Mouse (Mus musculus): ENCODE data around the gene Nrsn2. TPM values are rescaled to one million over a fixed set of nuclear protein-coding genes. Genes with fewer than 3 reads are reported as not detected.

Gene Nrsn2
- polyA plus RNA-seq, 1 experiment from 2014 or later, result not detected

DNA sequence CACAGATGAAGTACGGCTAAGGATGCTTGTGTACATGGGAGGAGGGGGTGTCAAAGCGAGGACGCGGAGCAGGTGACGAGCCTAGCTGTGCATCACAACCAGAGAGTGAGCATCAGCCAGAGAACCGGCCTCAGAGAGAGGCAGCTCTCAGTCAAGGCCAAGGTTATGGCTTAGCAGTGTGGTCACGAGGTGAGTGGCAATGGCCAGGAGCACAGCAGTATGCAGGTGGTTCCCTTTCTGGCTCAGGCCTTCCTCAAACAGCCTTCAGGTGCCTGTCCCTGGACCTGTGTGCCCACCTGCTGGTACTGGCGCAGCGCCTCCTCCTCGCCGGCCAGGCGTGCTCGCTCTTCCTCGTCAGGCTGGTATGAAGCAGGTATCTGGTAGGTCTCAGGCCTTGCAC, 52.5 kb downstream of the Nrsn2 start:
- Histone ChIP-seq H3K4me1 (ENCODE audit: insufficient read depth) (no peaks in the 10 kb centered on the region), H3K36me3 (replicated peaks; ENCODE audit: insufficient read depth, low read length) (peaks cover 63% of the 10 kb centered on the region)
- no peak for DNase-seq

DNA sequence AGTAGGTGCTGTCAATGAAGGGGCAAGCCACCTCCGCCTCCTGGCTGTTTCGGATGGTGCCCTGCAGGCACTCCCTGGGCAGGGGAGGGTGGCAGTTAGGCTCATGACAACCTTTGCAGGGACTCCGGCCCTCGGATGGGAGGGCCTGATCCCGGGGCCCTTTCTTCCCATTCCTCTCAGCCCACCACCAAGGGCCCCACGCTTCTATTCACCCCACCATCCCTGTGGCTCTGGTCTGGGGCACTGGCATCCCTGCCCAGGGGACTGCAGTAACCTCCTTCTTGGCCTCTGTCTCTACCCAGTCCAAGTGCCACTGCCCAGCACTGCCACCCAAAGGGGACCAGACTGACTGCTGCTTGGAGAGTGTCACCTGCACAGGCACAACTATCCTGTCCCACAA, 54.2 kb downstream of the Nrsn2 start:
- TF ChIP-seq CTCF (IDR thresholded peaks at IDR 0.05; ENCODE audit: low read depth) (no peak), EP300 (IDR thresholded peaks at IDR 0.05; ENCODE audit: low read depth) (no peak)
- no peak overlapping the region for H3K4me3 ChIP-seq (ENCODE audit: low read depth, low read length)
- ATAC-seq (no peak), DNase-seq (no peak)
- H3K27ac ChIP-seq (ENCODE audit: low read depth), result no peak overlapping the region
- no peak overlapping the region for H3K9ac ChIP-seq (replicated peaks)
- H3K36me3 ChIP-seq (replicated peaks; ENCODE audit: insufficient read depth, low read length), result peaks cover 68% of the 10 kb centered on the region
- H3K27me3 ChIP-seq (ENCODE audit: insufficient read depth, low read length), result no peaks in the 10 kb centered on the region
- 89% methylated on average over 6 of the region's 6 CpGs for WGBS (ENCODE audit: insufficient replicate concordance)
- H3K9me3 ChIP-seq (ENCODE audit: low read length), result no peaks in the 10 kb centered on the region
- H3K4me2 ChIP-seq (ENCODE audit: low read depth, low read length), result no peak overlapping the region
- no peaks in the 10 kb centered on the region for H3K4me1 ChIP-seq (ENCODE audit: insufficient read depth)

More for the DNA sequence above, 52.5 kb downstream of the Nrsn2 start:
- TF ChIP-seq CTCF (IDR thresholded peaks at IDR 0.05; ENCODE audit: low read depth), result no peak
- no peak for TF ChIP-seq EP300 (IDR thresholded peaks at IDR 0.05; ENCODE audit: low read depth)
- Histone ChIP-seq H3K27me3 (ENCODE audit: insufficient read depth, low read length) (no peaks in the 10 kb centered on the region), H3K4me2 (ENCODE audit: low read depth, low read length) (no peak overlapping the region), H3K9ac (replicated peaks) (no peak overlapping the region), H3K27ac (ENCODE audit: low read depth) (no peak overlapping the region), H3K9me3 (ENCODE audit: low read length) (no peaks in the 10 kb centered on the region), H3K4me3 (ENCODE audit: low read depth, low read length) (no peak overlapping the region)
- WGBS (ENCODE audit: insufficient replicate concordance), result 91% methylated on average over 14 of the region's 14 CpGs
- no peak for ATAC-seq

DNA sequence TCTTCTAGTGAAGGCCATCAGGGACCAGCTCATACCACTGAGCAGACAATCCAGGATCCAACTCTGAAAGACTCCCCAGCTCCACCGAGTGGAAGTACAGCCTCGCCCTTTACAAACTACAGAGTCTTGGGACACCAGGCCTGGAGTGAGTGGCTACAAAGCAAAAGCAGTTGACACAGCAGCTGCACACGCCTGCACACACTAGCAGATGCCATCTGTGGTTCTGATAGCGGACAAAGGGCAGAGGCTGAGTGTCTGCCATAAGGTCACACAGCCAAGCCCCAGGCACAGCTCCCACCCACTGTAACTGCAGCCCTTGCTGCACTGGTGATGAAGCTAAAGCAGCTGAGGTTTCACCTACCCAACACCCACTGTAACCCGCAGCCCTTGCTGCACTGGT, 54.9 kb downstream of the Nrsn2 start:
- ATAC-seq (no peak), DNase-seq (no peak)
- no peak for TF ChIP-seq CTCF (IDR thresholded peaks at IDR 0.05; ENCODE audit: low read depth)
- TF ChIP-seq EP300 (IDR thresholded peaks at IDR 0.05; ENCODE audit: low read depth), result no peak
- 76% methylated on average over 5 of the region's 5 CpGs for WGBS (ENCODE audit: insufficient replicate concordance)
- Histone ChIP-seq H3K4me1 (ENCODE audit: insufficient read depth) (no peaks in the 10 kb centered on the region), H3K4me2 (ENCODE audit: low read depth, low read length) (no peak overlapping the region), H3K9me3 (ENCODE audit: low read length) (no peaks in the 10 kb centered on the region), H3K27me3 (ENCODE audit: insufficient read depth, low read length) (no peaks in the 10 kb centered on the region), H3K9ac (replicated peaks) (no peak overlapping the region), H3K4me3 (ENCODE audit: low read depth, low read length) (no peak overlapping the region), H3K27ac (ENCODE audit: low read depth) (no peak overlapping the region), H3K36me3 (replicated peaks; ENCODE audit: insufficient read depth, low read length) (peaks cover 68% of the 10 kb centered on the region)

Other genes with a start within 250 kb of the Nrsn2 start
- gene Tcf15, start 233.1 kb downstream of the Nrsn2 start, polyA plus RNA-seq (2015; fragmentation: Nextera tagmentation; extraction: Ambion mirVana), result 0.14 and 0.18 TPM in 2 replicates
- 40.5 and 43.1 TPM in 2 replicates for gene Csnk2a1, start 149.8 kb downstream of the Nrsn2 start, polyA plus RNA-seq (2015; fragmentation: Nextera tagmentation; extraction: Ambion mirVana)
- 7.8 and 8.3 TPM in 2 replicates for gene Tbc1d20, start 82.8 kb downstream of the Nrsn2 start, polyA plus RNA-seq (2015; fragmentation: Nextera tagmentation; extraction: Ambion mirVana)
- gene Rbck1, start 44.0 kb downstream of the Nrsn2 start, polyA plus RNA-seq (2015; fragmentation: Nextera tagmentation; extraction: Ambion mirVana), result 30.2 and 31.0 TPM in 2 replicates
- 4.1 and 5.5 TPM in 2 replicates for gene Trib3, start 32.6 kb downstream of the Nrsn2 start, polyA plus RNA-seq (2015; fragmentation: Nextera tagmentation; extraction: Ambion mirVana)
- 1.2 and 1.3 TPM in 2 replicates for gene Sox12, start 21.4 kb upstream of the Nrsn2 start, polyA plus RNA-seq (2015; fragmentation: Nextera tagmentation; extraction: Ambion mirVana)
- gene Zcchc3, start 38.4 kb upstream of the Nrsn2 start, polyA plus RNA-seq (2015; fragmentation: Nextera tagmentation; extraction: Ambion mirVana), result 6.4 and 7.4 TPM in 2 replicates
- 0.13 and 0.42 TPM in 2 replicates for gene 6820408C15Rik, start 38.9 kb upstream of the Nrsn2 start, polyA plus RNA-seq (2015; fragmentation: Nextera tagmentation; extraction: Ambion mirVana)
- not detected in 2 replicates for gene Defb23, start 88.0 kb upstream of the Nrsn2 start, polyA plus RNA-seq (2015; fragmentation: Nextera tagmentation; extraction: Ambion mirVana)
- gene Defb20, start 100.4 kb upstream of the Nrsn2 start, polyA plus RNA-seq (2015; fragmentation: Nextera tagmentation; extraction: Ambion mirVana), result not detected in 2 replicates
- not detected in 2 replicates for gene Defb22, start 113.5 kb upstream of the Nrsn2 start, polyA plus RNA-seq (2015; fragmentation: Nextera tagmentation; extraction: Ambion mirVana)
- not detected in 2 replicates for gene Defb26, start 135.1 kb upstream of the Nrsn2 start, polyA plus RNA-seq (2015; fragmentation: Nextera tagmentation; extraction: Ambion mirVana)
- not detected in 2 replicates for gene Defb28, start 141.6 kb upstream of the Nrsn2 start, polyA plus RNA-seq (2015; fragmentation: Nextera tagmentation; extraction: Ambion mirVana)
- not detected in 2 replicates for gene Defb29, start 163.5 kb upstream of the Nrsn2 start, polyA plus RNA-seq (2015; fragmentation: Nextera tagmentation; extraction: Ambion mirVana)
- gene Gm17416, start 192.7 kb upstream of the Nrsn2 start, polyA plus RNA-seq (2015; fragmentation: Nextera tagmentation; extraction: Ambion mirVana), result not detected in 2 replicates
- not detected in 2 replicates for gene Defb21, start 196.1 kb upstream of the Nrsn2 start, polyA plus RNA-seq (2015; fragmentation: Nextera tagmentation; extraction: Ambion mirVana)
- not detected in 2 replicates for gene Defb19, start 203.7 kb upstream of the Nrsn2 start, polyA plus RNA-seq (2015; fragmentation: Nextera tagmentation; extraction: Ambion mirVana)
- gene Defb45, start 222.8 kb upstream of the Nrsn2 start, polyA plus RNA-seq (2015; fragmentation: Nextera tagmentation; extraction: Ambion mirVana), result not detected in 2 replicates
- not detected in 2 replicates for gene Defb36, start 227.7 kb upstream of the Nrsn2 start, polyA plus RNA-seq (2015; fragmentation: Nextera tagmentation; extraction: Ambion mirVana)
- gene Defb25, start 246.4 kb upstream of the Nrsn2 start, polyA plus RNA-seq (2015; fragmentation: Nextera tagmentation; extraction: Ambion mirVana), result 0.49 TPM in 1 of 2 replicates, not detected in the other

Measured in liver, postnatal 0 days (tissue).